Mouse (Mus musculus) brain, adult 10 weeks (tissue): ENCODE measurements around the gene Gna15. TPM values are rescaled to one million over a fixed set of nuclear protein-coding genes. Genes with fewer than 3 reads are reported as not detected.

Source experiments
- polyA plus RNA-seq: library from polyadenylated mRNA; stranded (reverse); fragments of 350-450 nt; fragmentation: Illumina TruSeq; extraction: RNeasy Lipid Tissue Mini Kit (QIAGEN cat#74804); gene quantifications from one replicate; pipeline ENCODE4 v1.2.3, GENCODE M21; 2015; ENCODE audit warnings: low read depth, low replicate concordance

The Gna15 gene
- 1.9 TPM for polyA plus RNA-seq

GRCm38 (mm10) chr10:81524051-81524605 is at the start of gene Gna15:
Gene Gna15 (minus strand): TSS chr10:81524225.

GRCm38 (mm10) chr10:81559163-81559626 is 35.2 kb upstream of the Gna15 start, which contains the start of gene Aes:
Gene Aes (plus strand): TSS chr10:81559488.

GRCm38 (mm10) chr10:81545161-81545747 is 21.2 kb upstream of the Gna15 start, which contains the start of gene Gna11:
Gene Gna11 (minus strand): TSS chr10:81545190.

GRCm38 (mm10) chr10:81500032-81500431 is 24.0 kb downstream of the Gna15 start, which contains the start of gene S1pr4:
Gene S1pr4 (minus strand): TSS chr10:81500132.

GRCm38 (mm10) chr10:81496264-81496901 is 27.6 kb downstream of the Gna15 start, which contains the start of gene Ncln:
Gene Ncln (minus strand): TSS chr10:81496392.

GRCm38 (mm10) chr10:81482533-81482889 is 41.5 kb downstream of the Gna15 start, which contains the start of gene Celf5:
Gene Celf5 (minus strand): TSS chr10:81482709.

GRCm38 (mm10) chr10:81455181-81455895 is 68.7 kb downstream of the Gna15 start, which contains the start of gene Nfic:
Gene Nfic (minus strand): TSS chr10:81455635.

Other genes with a start within 250 kb of the Gna15 start
- gene Tjp3, start 232.6 kb downstream of the Gna15 start, polyA plus RNA-seq, result 0.57 TPM
- gene Pip5k1c, start 231.3 kb downstream of the Gna15 start, polyA plus RNA-seq, result 246 TPM
- 18.8 TPM for gene Cactin, start 203.1 kb downstream of the Gna15 start, polyA plus RNA-seq
- 0.85 TPM for gene Tbxa2r, start 195.5 kb downstream of the Gna15 start, polyA plus RNA-seq
- gene Gipc3, start 181.0 kb downstream of the Gna15 start, polyA plus RNA-seq, result 1.2 TPM
- gene Hmg20b, start 173.7 kb downstream of the Gna15 start, polyA plus RNA-seq, result 24.4 TPM
- gene Mfsd12, start 166.7 kb downstream of the Gna15 start, polyA plus RNA-seq, result 19.9 TPM
- not detected for gene 4930404N11Rik, start 158.4 kb downstream of the Gna15 start, polyA plus RNA-seq
- 48.4 TPM for gene Fzr1, start 145.7 kb downstream of the Gna15 start, polyA plus RNA-seq
- gene Dohh, start 139.8 kb downstream of the Gna15 start, polyA plus RNA-seq, result 94.1 TPM
- gene Gm48551, start 139.8 kb downstream of the Gna15 start, polyA plus RNA-seq, result 5.0 TPM
- gene Gm48552, start 135.2 kb downstream of the Gna15 start, polyA plus RNA-seq, result 3.5 TPM
- gene Smim24, start 131.2 kb downstream of the Gna15 start, polyA plus RNA-seq, result 2.5 TPM
- 52.1 TPM for gene Nfic, start 68.6 kb downstream of the Gna15 start, polyA plus RNA-seq
- 123 TPM for gene Celf5, start 41.5 kb downstream of the Gna15 start, polyA plus RNA-seq
- gene Ncln, start 27.8 kb downstream of the Gna15 start, polyA plus RNA-seq, result 61.7 TPM
- gene S1pr4, start 24.1 kb downstream of the Gna15 start, polyA plus RNA-seq, result 0.61 TPM
- 82.4 TPM for gene Gna11, start 21.0 kb upstream of the Gna15 start, polyA plus RNA-seq
- 686 TPM for gene Aes, start 35.3 kb upstream of the Gna15 start, polyA plus RNA-seq
- gene Tle2, start 50.3 kb upstream of the Gna15 start, polyA plus RNA-seq, result 28.6 TPM
- 9.8 TPM for gene Tle6, start 76.8 kb upstream of the Gna15 start, polyA plus RNA-seq
- gene BC025920, start 82.0 kb upstream of the Gna15 start, polyA plus RNA-seq, result 4.6 TPM
- gene Sirt6, start 103.6 kb upstream of the Gna15 start, polyA plus RNA-seq, result 17.1 TPM
- gene Ankrd24, start 104.3 kb upstream of the Gna15 start, polyA plus RNA-seq, result 56.0 TPM
- 6.6 TPM for gene Gm10778, start 124.8 kb upstream of the Gna15 start, polyA plus RNA-seq
- gene Zfp433, start 180.6 kb upstream of the Gna15 start, polyA plus RNA-seq, result 9.5 TPM
- 18.6 TPM for gene Gm3055, start 246.9 kb upstream of the Gna15 start, polyA plus RNA-seq